Mouse (Mus musculus) liver, postnatal 0 days (tissue): ENCODE data around the gene Plekha7.

Experiments used
- CTCF ChIP-seq: sonication (generic); IDR thresholded peaks from 2 replicates; pipeline ENCODE4 v1.5.1; 2016; ENCODE audit warnings: antibody characterized with exemption, low read depth
- EP300 ChIP-seq: IDR thresholded peaks from 2 replicates; pipeline ENCODE4 v1.6.1; 2016; ENCODE audit warnings: antibody characterized with exemption, low read depth, mild to moderate bottlenecking

DNA sequence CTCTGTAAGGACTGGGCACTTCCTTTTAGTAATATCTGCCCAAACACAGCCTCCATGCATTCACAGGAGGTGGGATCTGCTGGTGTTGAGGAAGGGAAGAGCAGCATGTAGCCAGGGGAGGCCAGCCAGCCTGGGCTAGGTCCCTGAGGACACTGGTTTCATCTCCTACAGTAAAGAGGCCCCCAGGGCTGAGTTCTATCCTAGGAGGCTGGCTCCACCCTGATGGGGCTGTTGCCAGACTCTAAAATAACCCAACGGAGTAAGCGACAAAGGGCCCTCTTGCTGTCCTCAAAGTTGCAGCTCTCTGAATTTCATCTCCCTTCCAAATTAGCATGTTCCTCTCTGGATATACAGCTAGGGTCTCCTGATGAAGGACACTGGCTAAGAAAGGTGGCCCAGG lies 83.6 kb downstream of the Plekha7 start:
- TF ChIP-seq CTCF = no peak
- no peak for TF ChIP-seq EP300
